Mouse (Mus musculus): Measurements from ENCODE around the gene 9230104L09Rik.

DNA sequence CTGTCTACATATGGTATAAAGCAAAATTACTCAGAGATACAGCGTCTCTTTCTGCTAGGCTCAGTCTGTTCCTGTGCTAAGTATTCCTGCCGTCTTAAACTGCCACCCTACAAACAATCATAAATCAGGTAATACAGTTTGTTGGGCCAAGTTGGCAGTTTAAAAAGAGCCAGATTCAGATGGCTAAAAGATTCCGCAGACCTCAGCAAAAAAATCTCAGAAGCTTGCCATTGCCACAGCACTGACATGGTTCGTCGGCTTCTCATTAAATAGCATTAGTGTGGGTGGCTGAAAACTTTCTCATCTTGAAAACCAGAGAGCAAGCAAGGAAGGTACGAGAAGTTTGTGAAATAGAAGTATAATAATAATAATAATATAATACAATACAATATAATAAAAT lies 58.1 kb downstream of the 9230104L09Rik start:
- TF ChIP-seq EP300 (IDR thresholded peaks at IDR 0.05) (no peak), CTCF (IDR thresholded peaks at IDR 0.05) (no peak)
